Mouse (Mus musculus) C2C12 (cell line): ENCODE results near the gene Papln. TPM values are rescaled to one million over a fixed set of nuclear protein-coding genes. Genes with fewer than 3 reads are reported as not detected.

ENCODE experiments used
- H3K27me3 ChIP-seq: one replicate; pipeline ENCODE4 v1.6.1; 2011; ENCODE audit not compliant: control insufficient read depth, insufficient read depth, insufficient read length
- H3K36me3 ChIP-seq: one replicate; pipeline ENCODE4 v1.6.1; 2011; ENCODE audit not compliant: control insufficient read depth, insufficient read depth
- H3K4me3 ChIP-seq: one replicate; pipeline ENCODE4 v1.5.1; 2011; ENCODE audit warnings: mild to moderate bottlenecking, control low read depth; ENCODE audit not compliant: poor library complexity, insufficient read depth, severe bottlenecking
- H3K79me2 ChIP-seq: one replicate; pipeline ENCODE4 v1.6.1; 2011; ENCODE audit not compliant: control insufficient read depth, insufficient read depth
- H3K79me3 ChIP-seq: one replicate; pipeline ENCODE4 v1.6.1; 2011; ENCODE audit warnings: low read depth, control low read depth
- H3ac ChIP-seq: one replicate; pipeline ENCODE3; 2011; ENCODE audit warnings: low read depth; ENCODE audit not compliant: control insufficient read depth, insufficient read length
- CEBPB ChIP-seq: IDR thresholded peaks from one replicate; pipeline ENCODE4 v1.6.1; 2011; ENCODE audit warnings: low read depth, mild to moderate bottlenecking, control low read depth, moderate library complexity
- CTCF ChIP-seq: IDR thresholded peaks from one replicate; pipeline ENCODE4 v1.5.1; 2011; ENCODE audit not compliant: control insufficient read depth, insufficient read depth, insufficient read length
- FOSL1 ChIP-seq: IDR thresholded peaks from one replicate; pipeline ENCODE4 v1.8.0; 2011; ENCODE audit warnings: mild to moderate bottlenecking, low read length; ENCODE audit not compliant: poor library complexity, insufficient read depth, severe bottlenecking
- MAX ChIP-seq: IDR thresholded peaks from one replicate; pipeline ENCODE4 v1.6.1; 2011; ENCODE audit warnings: mild to moderate bottlenecking, control low read depth
- MYOD1 ChIP-seq: IDR thresholded peaks from one replicate; pipeline ENCODE4 v1.6.1; 2011; ENCODE audit warnings: low read depth; ENCODE audit not compliant: control insufficient read depth, insufficient read length
- MYOG ChIP-seq: IDR thresholded peaks from one replicate; pipeline ENCODE4 v1.6.1; 2011; ENCODE audit not compliant: control insufficient read depth, insufficient read length; ENCODE audit errors: extremely low read depth
- USF1 ChIP-seq: IDR thresholded peaks from one replicate; pipeline ENCODE4 v1.6.1; 2011; ENCODE audit warnings: low read depth, mild to moderate bottlenecking, control low read depth, moderate library complexity
- polyA plus RNA-seq: library from polyadenylated mRNA; unstranded; fragments of >200 nt; fragmentation: generic; extraction: Trizol; gene quantifications from one replicate; pipeline ENCODE4 v1.2.1, GENCODE M21; 2012; ENCODE audit warnings: missing spikeins

The Papln gene
- polyA plus RNA-seq, 1 experiment: not detected

GRCm38 (mm10) chr12:83781204-83781603, 17.8 kb downstream of the Papln start:
- no peak for TF ChIP-seq MAX
- no peak for TF ChIP-seq MYOD1
- TF ChIP-seq CEBPB: no peak
- no peak for TF ChIP-seq CTCF
- no peak for TF ChIP-seq FOSL1
- no peak for TF ChIP-seq USF1
- TF ChIP-seq MYOG: no peak
- Histone ChIP-seq H3K36me3 (no peaks in the 10 kb centered on the region), H3K27me3 (peaks cover 7% of the 10 kb centered on the region), H3ac (no peak overlapping the region), H3K4me3 (no peak overlapping the region), H3K79me3 (no peaks in the 10 kb centered on the region), H3K79me2 (no peaks in the 10 kb centered on the region)

GRCm38 (mm10) chr12:83781640-83782278, 18.3 kb downstream of the Papln start:
- Histone ChIP-seq H3K4me3 (no peak overlapping the region), H3ac (no peak overlapping the region), H3K36me3 (no peaks in the 10 kb centered on the region), H3K79me2 (no peaks in the 10 kb centered on the region), H3K79me3 (no peaks in the 10 kb centered on the region), H3K27me3 (peaks cover 6% of the 10 kb centered on the region)
- no peak for TF ChIP-seq MYOD1
- no peak for TF ChIP-seq CEBPB
- no peak for TF ChIP-seq CTCF
- TF ChIP-seq MYOG: no peak
- TF ChIP-seq USF1: no peak
- TF ChIP-seq FOSL1: no peak
- TF ChIP-seq MAX: no peak

GRCm38 (mm10) chr12:83782669-83783068, 19.2 kb downstream of the Papln start:
- Histone ChIP-seq H3K79me2 (no peaks in the 10 kb centered on the region), H3ac (no peak overlapping the region), H3K4me3 (no peak overlapping the region), H3K27me3 (no peaks in the 10 kb centered on the region), H3K36me3 (no peaks in the 10 kb centered on the region), H3K79me3 (no peaks in the 10 kb centered on the region)
- TF ChIP-seq MYOG (no peak), USF1 (no peak), MYOD1 (no peak)

GRCm38 (mm10) chr12:83785305-83785704, 21.9 kb downstream of the Papln start:
- H3K4me3 ChIP-seq: no peak overlapping the region
- H3K79me3 ChIP-seq: no peaks in the 10 kb centered on the region
- H3K79me2 ChIP-seq: no peaks in the 10 kb centered on the region
- no peak for TF ChIP-seq FOSL1
- no peak for TF ChIP-seq CEBPB
- no peak for TF ChIP-seq MAX
- no peak for TF ChIP-seq MYOG
- no peak for TF ChIP-seq USF1
- TF ChIP-seq CTCF: no peak
- TF ChIP-seq MYOD1: no peak
- H3ac ChIP-seq: no peak overlapping the region
- H3K27me3 ChIP-seq: no peaks in the 10 kb centered on the region
- H3K36me3 ChIP-seq: no peaks in the 10 kb centered on the region

- no peak for TF ChIP-seq CEBPB
- TF ChIP-seq USF1: no peak
- Histone ChIP-seq H3K27me3 (no peaks in the 10 kb centered on the region), H3ac (no peak overlapping the region), H3K79me2 (no peaks in the 10 kb centered on the region), H3K79me3 (no peaks in the 10 kb centered on the region), H3K4me3 (no peak overlapping the region), H3K36me3 (no peaks in the 10 kb centered on the region)
These were observed 25.8 kb downstream of the Papln start for GRCm38 (mm10) chr12:83789051-83789780.

- TF ChIP-seq MAX (no peak), USF1 (no peak)
- Histone ChIP-seq H3K27me3 (no peaks in the 10 kb centered on the region), H3ac (no peak overlapping the region)
These were observed 26.3 kb downstream of the Papln start for GRCm38 (mm10) chr12:83789781-83790140.

More at GRCm38 (mm10) chr12:83789781-83790140, 26.3 kb downstream of the Papln start:
- Histone ChIP-seq H3K36me3 (peaks cover under 1% of the 10 kb centered on the region), H3K79me3 (no peaks in the 10 kb centered on the region), H3K79me2 (no peaks in the 10 kb centered on the region), H3K4me3 (no peak overlapping the region)
